Mouse (Mus musculus) layer of hippocampus, adult 6 months (tissue): ENCODE results near the gene Sema3a. TPM values are rescaled to one million over a fixed set of nuclear protein-coding genes. Genes with fewer than 3 reads are reported as not detected.

Experiments
- long read RNA-seq, 2 experiments: library from polyadenylated mRNA; unstranded; transcript quantifications; one replicate each; pipeline ENCODE4 v2.0.0; 2019 to 2020
- polyA plus RNA-seq: library from polyadenylated mRNA; unstranded; fragments of <200 nt; fragmentation: Nextera tagmentation; gene quantifications from 2 replicates; pipeline ENCODE4 v1.2.3, GENCODE M21; 2021

Gene Sema3a
- 1.3 and 1.4 TPM in 2 replicates for polyA plus RNA-seq
- long read RNA-seq, experiment 1, full-length matches to known transcripts = 2 of 6 reads
- long read RNA-seq, experiment 1, partial matches to known transcripts = 2 of 6 reads
- long read RNA-seq, experiment 1, other reads (novel, unspliced or antisense) = 2 of 6 reads
- long read RNA-seq, experiment 2, full-length matches to known transcripts = 10 of 12 reads
- long read RNA-seq, experiment 2, partial matches to known transcripts = 1 of 12 reads
- long read RNA-seq, experiment 2, other reads (novel, unspliced or antisense) = 1 of 12 reads

GRCm38 (mm10) chr5:13125241-13125692 is at the start of gene Sema3a:
Sema3a (plus strand) TSS chr5:13125414.

